Mouse (Mus musculus) heart, postnatal 0 days (tissue): Measurements from ENCODE around the gene Doc2a.

Source experiments
- CTCF ChIP-seq: IDR thresholded peaks from 2 replicates; pipeline ENCODE4 v1.5.1; 2016; ENCODE audit warnings: antibody characterized with exemption, control low read depth, low read depth
- EP300 ChIP-seq: IDR thresholded peaks from 2 replicates; pipeline ENCODE4 v1.6.1; 2016; ENCODE audit warnings: antibody characterized with exemption, low read depth

DNA sequence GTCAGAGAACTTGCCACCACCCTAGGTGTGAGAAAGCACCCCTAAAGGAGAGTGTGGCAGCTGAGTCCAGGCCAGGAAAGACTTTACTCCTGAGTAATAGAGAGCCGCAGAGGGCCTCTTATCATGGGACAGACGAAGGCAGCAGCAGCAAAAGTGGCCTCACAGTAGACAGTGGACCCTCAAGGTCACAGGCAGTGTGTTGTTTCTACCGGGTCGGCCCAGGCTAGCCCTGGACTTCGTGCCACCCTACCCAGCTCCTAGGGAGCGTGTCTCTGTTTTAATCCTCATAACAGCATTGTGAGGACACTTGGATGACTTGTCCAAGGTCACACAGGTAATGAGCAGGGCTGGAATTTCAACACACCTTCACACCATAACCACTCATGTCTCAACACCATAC, 2.9 kb downstream of the Doc2a start:
- TF ChIP-seq EP300 (no peak), CTCF (no peak)
